Mouse (Mus musculus) heart, postnatal 0 days (tissue): ENCODE measurements around the gene Zdbf2. TPM values are rescaled to one million over a fixed set of nuclear protein-coding genes. Genes with fewer than 3 reads are reported as not detected.

Experiments used
- ATAC-seq: fragments of 200-750 bp; cut with Nextera tagmentation; 2 replicates; pipeline ENCODE4 v1.8.0; 2017; ENCODE audit warnings: low read depth, moderate number of reproducible peaks, moderate library complexity; ENCODE audit not compliant: insufficient read depth
- DNase-seq: peaks from one replicate; pipeline ENCODE4 v3.0.0-alpha.2; 2016; ENCODE audit warnings: low spot score
- H3K27ac ChIP-seq: fragments of 300-500 bp; sonication (generic); 2 replicates; pipeline ENCODE4 v1.5.1; 2014; ENCODE audit warnings: low read depth, mild to moderate bottlenecking
- H3K27me3 ChIP-seq: fragments of 300-500 bp; sonication (generic); 2 replicates; pipeline ENCODE4 v1.6.1; 2014; ENCODE audit warnings: low read length, mixed read lengths; ENCODE audit not compliant: control insufficient read depth, insufficient read depth
- H3K36me3 ChIP-seq: fragments of 300-500 bp; sonication (generic); replicated peaks from 2 replicates; pipeline ENCODE4 v1.6.1; 2014; ENCODE audit warnings: low read length, mixed read lengths; ENCODE audit not compliant: control insufficient read depth, insufficient read depth
- H3K4me1 ChIP-seq: fragments of 300-500 bp; sonication (generic); 2 replicates; pipeline ENCODE4 v1.6.1; 2014; ENCODE audit warnings: antibody characterized with exemption; ENCODE audit not compliant: control insufficient read depth, insufficient read depth
- H3K4me2 ChIP-seq: fragments of 300-500 bp; sonication (generic); 2 replicates; pipeline ENCODE4 v1.6.1; 2014; ENCODE audit warnings: low read depth, mild to moderate bottlenecking, low read length, moderate library complexity
- H3K4me3 ChIP-seq: fragments of 300-500 bp; sonication (generic); 2 replicates; pipeline ENCODE4 v1.5.1; 2014; ENCODE audit warnings: low read depth, low read length
- H3K9ac ChIP-seq: fragments of 300-500 bp; sonication (generic); replicated peaks from 2 replicates; pipeline ENCODE4 v1.6.1; 2014; ENCODE audit warnings: low read depth, low read length, mixed read lengths
- H3K9me3 ChIP-seq: fragments of 300-500 bp; sonication (generic); replicated peaks from 2 replicates; pipeline ENCODE4 v1.6.1; 2016; ENCODE audit warnings: low read length; ENCODE audit not compliant: control insufficient read depth
- CTCF ChIP-seq: IDR thresholded peaks from 2 replicates; pipeline ENCODE4 v1.5.1; 2016; ENCODE audit warnings: antibody characterized with exemption, control low read depth, low read depth
- EP300 ChIP-seq: IDR thresholded peaks from 2 replicates; pipeline ENCODE4 v1.6.1; 2016; ENCODE audit warnings: antibody characterized with exemption, low read depth
- WGBS: fragments of 180-500 bp; shearing (Covaris S2); extraction: QIAGEN DNeasy Blood & Tissue Kit; methylation state at CpG from one replicate; pipeline ENCODE4 v1.1.7; 2014; 5-methylcytosine and 5-hydroxymethylcytosine counted together
- polyA plus RNA-seq: library from polyadenylated mRNA; unstranded; fragments of >200 nt; fragmentation: Nextera tagmentation; extraction: Ambion mirVana; gene quantifications from 2 replicates; pipeline ENCODE4 v1.2.1, GENCODE M21; 2015
- total RNA-seq: library from RNA; depleted of rRNA; stranded (reverse); fragments of >200 nt; gene quantifications from 2 replicates; pipeline ENCODE4 v1.2.3, GENCODE M21; 2014; ENCODE audit warnings: low replicate concordance; rRNA removed

Zdbf2 gene
- total RNA-seq (2.0 and 3.3 TPM in 2 replicates), polyA plus RNA-seq (3.0 and 3.5 TPM in 2 replicates)

GRCm38 (mm10) chr1:63272741-63273338, at the start of gene Zdbf2:
Zdbf2 (plus strand) TSS chr1:63273265.
- peaks cover 92% of the 10 kb centered on the region for H3K27me3 ChIP-seq
- WGBS, result under 1% methylated on average over 38 of the region's 49 CpGs
- H3K4me3 ChIP-seq, result peak within 1 kb of the TSS; percentile 55
- no peaks in the 10 kb centered on the region for H3K4me1 ChIP-seq
- DNase-seq, result no peak
- TF ChIP-seq EP300 (no peak), CTCF (no peak)
- no peaks in the 10 kb centered on the region for H3K36me3 ChIP-seq
- peak; percentile 80 for ATAC-seq
- no peak within 1 kb of the TSS for H3K27ac ChIP-seq
- peak within 1 kb of the TSS; percentile 74 for H3K4me2 ChIP-seq
- H3K9me3 ChIP-seq, result no peaks in the 10 kb centered on the region
- peak within 1 kb of the TSS; percentile 55; the same call in 1 of the 2 replicates for H3K9ac ChIP-seq

GRCm38 (mm10) chr1:63225009-63225408, 48.1 kb upstream of the Zdbf2 start:
- 47% methylated on average over 4 of the region's 4 CpGs for WGBS
- H3K4me1 ChIP-seq, result no peaks in the 10 kb centered on the region
- ATAC-seq (no peak), DNase-seq (no peak)
- TF ChIP-seq CTCF, result no peak
- no peak for TF ChIP-seq EP300
- no peak overlapping the region for H3K4me2 ChIP-seq
- no peaks in the 10 kb centered on the region for H3K27me3 ChIP-seq
- H3K9me3 ChIP-seq, result no peaks in the 10 kb centered on the region
- no peak overlapping the region for H3K4me3 ChIP-seq
- no peaks in the 10 kb centered on the region for H3K36me3 ChIP-seq
- H3K27ac ChIP-seq, result no peak overlapping the region
- H3K9ac ChIP-seq, result no peak overlapping the region

- no peaks in the 10 kb centered on the region for H3K4me1 ChIP-seq
- H3K4me2 ChIP-seq, result 0 out of 2 replicates have a peak overlapping the region, but pooled peaks have one; percentile 1
- DNase-seq, result no peak
- no peaks in the 10 kb centered on the region for H3K36me3 ChIP-seq
- peak; percentile 79 for ATAC-seq
- no peaks in the 10 kb centered on the region for H3K27me3 ChIP-seq
- H3K4me3 ChIP-seq, result no peak overlapping the region
- H3K9ac ChIP-seq, result no peak overlapping the region
- H3K27ac ChIP-seq, result no peak overlapping the region
- no peak for TF ChIP-seq EP300
- no peak for TF ChIP-seq CTCF
- WGBS, result 5% methylated on average over 7 of the region's 7 CpGs
- no peaks in the 10 kb centered on the region for H3K9me3 ChIP-seq
These were observed 47.2 kb upstream of the Zdbf2 start for GRCm38 (mm10) chr1:63225890-63226289.

GRCm38 (mm10) chr1:63227241-63227640, 45.8 kb upstream of the Zdbf2 start:
- Histone ChIP-seq H3K4me3 (no peak overlapping the region), H3K27ac (no peak overlapping the region), H3K9ac (no peak overlapping the region), H3K27me3 (no peaks in the 10 kb centered on the region), H3K4me1 (no peaks in the 10 kb centered on the region), H3K4me2 (no peak overlapping the region), H3K36me3 (no peaks in the 10 kb centered on the region), H3K9me3 (no peaks in the 10 kb centered on the region)
- TF ChIP-seq EP300 (no peak), CTCF (no peak)
- ATAC-seq (no peak), DNase-seq (no peak)
- WGBS, result 82% methylated on average over 5 of the region's 5 CpGs

- Histone ChIP-seq H3K9ac (no peak overlapping the region), H3K4me3 (no peak overlapping the region), H3K27me3 (no peaks in the 10 kb centered on the region), H3K9me3 (no peaks in the 10 kb centered on the region), H3K27ac (no peak overlapping the region), H3K4me1 (no peaks in the 10 kb centered on the region; the same call in 1 of the 2 replicates), H3K36me3 (no peaks in the 10 kb centered on the region), H3K4me2 (no peak overlapping the region)
- TF ChIP-seq EP300 (no peak), CTCF (no peak)
- 35% methylated on average over 5 of the region's 5 CpGs for WGBS
- ATAC-seq (no peak), DNase-seq (no peak)
These were observed 35.7 kb upstream of the Zdbf2 start for GRCm38 (mm10) chr1:63237371-63237770.

GRCm38 (mm10) chr1:63239305-63239704, 33.8 kb upstream of the Zdbf2 start:
- Histone ChIP-seq H3K4me2 (no peak overlapping the region), H3K4me3 (no peak overlapping the region), H3K27ac (no peak overlapping the region), H3K27me3 (peaks cover 13% of the 10 kb centered on the region; the same call in 1 of the 2 replicates), H3K36me3 (no peaks in the 10 kb centered on the region), H3K4me1 (no peaks in the 10 kb centered on the region; the same call in 1 of the 2 replicates), H3K9me3 (no peaks in the 10 kb centered on the region), H3K9ac (no peak overlapping the region)
- TF ChIP-seq EP300 (no peak), CTCF (no peak)
- ATAC-seq (no peak), DNase-seq (no peak)
- WGBS, result 53% methylated on average over 4 of the region's 4 CpGs
